Mouse (Mus musculus) kidney, postnatal 0 days (tissue): ENCODE measurements around the gene Rnf135. TPM values are rescaled to one million over a fixed set of nuclear protein-coding genes. Genes with fewer than 3 reads are reported as not detected.
A peak's percentile ranks its signal among the peaks of the same experiment; 100 is the strongest.

Source experiments
- ATAC-seq: fragments of 200-750 bp; cut with Nextera tagmentation; replicated peaks from 2 replicates; pipeline ENCODE4 v1.8.0; 2017; ENCODE audit warnings: low read depth, moderate number of reproducible peaks, moderate TSS enrichment, moderate library complexity; ENCODE audit not compliant: low FRiP score
- DNase-seq: peaks from one replicate; pipeline ENCODE4 v3.0.0-alpha.2; 2016; ENCODE audit warnings: low spot score
- H3K27ac ChIP-seq: fragments of 300-500 bp; sonication (generic); 2 replicates; pipeline ENCODE4 v1.5.1; 2014; ENCODE audit warnings: mild to moderate bottlenecking
- H3K27me3 ChIP-seq: fragments of 300-500 bp; sonication (generic); 2 replicates; pipeline ENCODE4 v1.6.1; 2014; ENCODE audit warnings: low read length, mixed read lengths; ENCODE audit not compliant: insufficient read depth
- H3K36me3 ChIP-seq: fragments of 300-500 bp; sonication (generic); 2 replicates; pipeline ENCODE4 v1.6.1; 2014; ENCODE audit warnings: low read length, mixed read lengths; ENCODE audit not compliant: insufficient read depth
- H3K4me1 ChIP-seq: fragments of 300-500 bp; sonication (generic); replicated peaks from 2 replicates; pipeline ENCODE4 v1.6.1; 2014; ENCODE audit warnings: antibody characterized with exemption, low read length, mixed read lengths; ENCODE audit not compliant: insufficient read depth
- H3K4me2 ChIP-seq: fragments of 300-500 bp; sonication (generic); 2 replicates; pipeline ENCODE4 v1.6.1; 2014; ENCODE audit warnings: mild to moderate bottlenecking, low read length, moderate library complexity, mixed read lengths
- H3K4me3 ChIP-seq: fragments of 300-500 bp; sonication (generic); replicated peaks from 2 replicates; pipeline ENCODE4 v1.5.1; 2014; ENCODE audit warnings: low read depth, low read length
- H3K9ac ChIP-seq: fragments of 300-500 bp; sonication (generic); 2 replicates; pipeline ENCODE4 v1.6.1; 2014; ENCODE audit warnings: low read depth, low read length
- H3K9me3 ChIP-seq: fragments of 300-500 bp; sonication (generic); replicated peaks from 2 replicates; pipeline ENCODE4 v1.6.1; 2016; ENCODE audit warnings: low read length, inconsistent platforms, mixed read lengths
- CTCF ChIP-seq: IDR thresholded peaks from 2 replicates; pipeline ENCODE4 v1.5.1; 2016; ENCODE audit warnings: antibody characterized with exemption, low read depth, mild to moderate bottlenecking, moderate library complexity
- WGBS: fragments of 180-500 bp; shearing (Covaris S2); extraction: QIAGEN DNeasy Blood & Tissue Kit; methylation state at CpG from one replicate; pipeline ENCODE4 v1.1.7; 2014; 5-methylcytosine and 5-hydroxymethylcytosine counted together
- polyA plus RNA-seq: library from polyadenylated mRNA; unstranded; fragments of >200 nt; fragmentation: Nextera tagmentation; extraction: Ambion mirVana; gene quantifications from 2 replicates; pipeline ENCODE4 v1.2.1, GENCODE M21; 2015

Rnf135 gene
- polyA plus RNA-seq, result 11.8 and 12.9 TPM in 2 replicates

GRCm38 (mm10) chr11:80183705-80184255, at the start of gene Rnf135:
Gene Rnf135 (plus strand): TSS chr11:80183851.
- DNase-seq, result peak; percentile 97

GRCm38 (mm10) chr11:80134744-80135143, 48.9 kb upstream of the Rnf135 start:
- Histone ChIP-seq H3K27me3 (no peaks in the 10 kb centered on the region), H3K36me3 (peaks cover 14% of the 10 kb centered on the region; the same call in 1 of the 2 replicates), H3K27ac (no peak overlapping the region), H3K9ac (no peak overlapping the region), H3K4me2 (no peak overlapping the region), H3K4me3 (no peak overlapping the region), H3K4me1 (no peaks in the 10 kb centered on the region), H3K9me3 (no peaks in the 10 kb centered on the region)
- ATAC-seq, result no peak
- no peak for TF ChIP-seq CTCF
- WGBS, result 70% methylated on average over 4 of the region's 4 CpGs
- DNase-seq, result no peak

More at GRCm38 (mm10) chr11:80183705-80184255, at the start of gene Rnf135:
- H3K27ac ChIP-seq, result peak within 1 kb of the TSS; percentile 88
- WGBS, result under 1% methylated on average over 33 of the region's 33 CpGs
- peak; percentile 96 for ATAC-seq
- no peaks in the 10 kb centered on the region for H3K4me1 ChIP-seq
- H3K9ac ChIP-seq, result peak within 1 kb of the TSS; percentile 76
- H3K27me3 ChIP-seq, result no peaks in the 10 kb centered on the region
- H3K4me2 ChIP-seq, result peak within 1 kb of the TSS; percentile 85
- H3K36me3 ChIP-seq, result no peaks in the 10 kb centered on the region
- H3K9me3 ChIP-seq, result no peaks in the 10 kb centered on the region
- TF ChIP-seq CTCF, result no peak
- H3K4me3 ChIP-seq, result peak within 1 kb of the TSS; percentile 61

DNA sequence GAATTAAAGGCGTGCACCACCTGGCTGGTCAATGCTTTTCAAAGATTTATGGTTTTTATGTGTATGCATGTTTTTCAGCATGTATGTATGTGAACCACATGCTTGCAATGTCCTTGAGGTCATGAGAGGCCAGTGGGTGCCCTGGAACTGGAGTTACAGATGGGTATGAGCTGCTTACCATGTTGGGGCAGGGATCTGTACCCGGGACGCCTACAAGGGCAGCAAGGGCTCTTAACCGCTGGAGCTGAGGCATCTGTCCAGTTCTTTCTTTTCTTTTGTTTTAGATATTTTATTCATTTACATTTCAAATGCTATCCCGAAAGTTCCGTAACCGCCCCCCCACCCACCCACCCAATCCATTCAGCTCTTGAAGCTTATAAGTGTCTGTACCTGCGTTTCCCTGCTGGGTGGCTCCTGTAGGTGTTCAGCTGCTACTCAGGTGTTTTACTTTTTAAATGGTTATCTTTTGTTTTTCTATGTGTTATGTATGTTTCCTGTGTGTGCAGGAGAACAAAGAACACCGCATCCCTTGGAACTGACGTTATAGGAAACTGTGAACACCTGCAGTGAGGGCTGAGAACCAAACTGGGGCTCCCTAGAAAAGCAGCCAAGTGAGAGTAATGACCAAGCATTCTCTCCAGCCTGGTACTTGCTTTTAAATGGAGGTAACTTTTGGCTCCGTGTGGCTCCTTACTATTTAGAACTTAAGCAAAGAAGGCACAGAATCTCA, 47.5 kb upstream of the Rnf135 start:
- peaks cover 20% of the 10 kb centered on the region; the same call in 1 of the 2 replicates for H3K36me3 ChIP-seq
- TF ChIP-seq CTCF, result no peak
- H3K27ac ChIP-seq, result no peak overlapping the region
- no peak overlapping the region for H3K4me3 ChIP-seq
- H3K9ac ChIP-seq, result no peak overlapping the region
- ATAC-seq (no peak), DNase-seq (no peak)
- WGBS, result 91% methylated on average over 11 of the region's 11 CpGs
- no peaks in the 10 kb centered on the region for H3K27me3 ChIP-seq
- no peak overlapping the region for H3K4me2 ChIP-seq
- no peaks in the 10 kb centered on the region for H3K9me3 ChIP-seq
- H3K4me1 ChIP-seq, result no peaks in the 10 kb centered on the region

DNA sequence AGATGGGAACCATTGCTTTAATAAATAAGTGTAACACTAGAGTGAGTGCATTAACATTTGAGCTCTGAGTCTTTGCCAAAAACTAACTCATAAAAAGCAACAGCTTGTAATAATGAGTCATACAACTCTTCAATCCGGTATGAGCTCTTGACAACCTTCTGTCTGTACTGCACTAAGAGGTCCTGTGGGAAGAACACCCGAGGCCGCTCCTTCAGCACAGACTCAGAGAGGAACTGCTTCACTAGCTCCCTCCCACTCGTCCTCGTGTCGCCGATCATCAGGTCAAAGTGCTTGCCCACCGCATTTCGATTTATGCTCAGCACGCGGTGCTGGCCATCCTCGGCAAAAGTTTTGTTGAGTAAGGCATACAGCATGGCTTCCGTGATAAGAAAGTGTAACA, 46.9 kb upstream of the Rnf135 start:
- no peak for DNase-seq
- no peaks in the 10 kb centered on the region for H3K4me1 ChIP-seq
- no peak for TF ChIP-seq CTCF
- WGBS, result 77% methylated on average over 13 of the region's 13 CpGs
- H3K27ac ChIP-seq, result no peak overlapping the region
- H3K4me3 ChIP-seq, result no peak overlapping the region
- no peak overlapping the region for H3K4me2 ChIP-seq
- H3K9ac ChIP-seq, result no peak overlapping the region
- H3K9me3 ChIP-seq, result no peaks in the 10 kb centered on the region
- ATAC-seq, result no peak
- peaks cover 20% of the 10 kb centered on the region; the same call in 1 of the 2 replicates for H3K36me3 ChIP-seq
- H3K27me3 ChIP-seq, result no peaks in the 10 kb centered on the region

- H3K4me3 ChIP-seq, result no peak overlapping the region
- H3K27me3 ChIP-seq, result no peaks in the 10 kb centered on the region
- no peak overlapping the region for H3K9ac ChIP-seq
- no peaks in the 10 kb centered on the region for H3K9me3 ChIP-seq
- H3K36me3 ChIP-seq, result peaks cover 20% of the 10 kb centered on the region; the same call in 1 of the 2 replicates
- DNase-seq (no peak), ATAC-seq (no peak)
- no peak for TF ChIP-seq CTCF
- H3K27ac ChIP-seq, result no peak overlapping the region
- WGBS, result 89% methylated on average over 5 of the region's 5 CpGs
- peaks cover under 1% of the 10 kb centered on the region; the same call in 1 of the 2 replicates for H3K4me1 ChIP-seq
- no peak overlapping the region for H3K4me2 ChIP-seq
Measured at GRCm38 (mm10) chr11:80137773-80138172, 45.9 kb upstream of the Rnf135 start.

GRCm38 (mm10) chr11:80141825-80142521, 41.7 kb upstream of the Rnf135 start, which contains the start of gene Tefm:
Gene Tefm (minus strand): TSS chr11:80142175.
- Histone ChIP-seq H3K36me3 (peaks cover 10% of the 10 kb centered on the region; the same call in 1 of the 2 replicates), H3K27me3 (no peaks in the 10 kb centered on the region), H3K27ac (peak within 1 kb of the TSS; percentile 92), H3K9me3 (no peaks in the 10 kb centered on the region), H3K4me1 (peaks cover 5% of the 10 kb centered on the region; the same call in 1 of the 2 replicates), H3K9ac (peak within 1 kb of the TSS; percentile 92), H3K4me2 (peak within 1 kb of the TSS; percentile 87), H3K4me3 (peak within 1 kb of the TSS; percentile 84)
- under 1% methylated on average over 40 of the region's 40 CpGs for WGBS
- 0 out of 2 replicates have a peak, but pooled peaks have one; percentile 2 for TF ChIP-seq CTCF
- ATAC-seq (peak; percentile 77), DNase-seq (peak; percentile 96)
